Mouse (Mus musculus): ENCODE results near the gene Fgfr2.

GRCm38 (mm10) chr7:133123244-133123998, at the start of gene Fgfr2:
- TF ChIP-seq POLR2A (IDR thresholded peaks at IDR 0.05; ENCODE audit: control insufficient read depth, low read depth, low read length), result no peak
- no peak for TF ChIP-seq CTCF (IDR thresholded peaks at IDR 0.05; ENCODE audit: control insufficient read depth, insufficient read depth, insufficient replicate concordance, low read depth, low read length)
